Comparison of ENCODE assay signal across 16 mouse cellular contexts in the genomic region with DNA sequence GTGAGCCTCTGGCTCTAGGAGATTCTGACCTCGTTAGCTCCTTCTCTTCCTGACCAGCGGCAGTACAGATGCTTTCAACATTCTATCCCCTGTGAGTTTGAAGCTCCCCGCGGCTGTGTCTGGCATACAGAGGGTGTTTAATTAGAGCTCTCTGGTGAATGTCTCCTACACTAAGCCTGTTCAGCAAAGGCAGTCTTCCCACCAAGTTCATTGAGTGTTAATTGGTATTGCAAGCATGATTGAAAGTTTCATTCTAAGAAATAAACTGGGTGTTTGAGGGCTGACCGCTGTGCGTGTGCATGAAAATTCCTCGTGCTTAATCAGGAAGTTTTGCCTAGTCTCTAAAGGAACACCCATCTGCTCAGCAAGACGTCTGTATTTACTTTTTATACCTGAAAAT.
"Had no signal": no experiment of that assay in that cellular context is flagged by ENCODE, and none has a peak within 500 bp of the region (broad histone marks: within the 10 kb centered on the region; RNA-seq: fewer than 3 reads in every experiment).

No protein-coding gene starts in this region.

- H3K27me3 ChIP-seq: intestine, embryonic 15.5 days; limb, embryonic 12.5 days; liver, embryonic 13.5 days; lung, embryonic 15.5 days; midbrain, embryonic 12.5 days; neural tube, embryonic 15.5 days had no signal

- H3K4me3 ChIP-seq: intestine, embryonic 15.5 days; limb, embryonic 12.5 days; liver, embryonic 13.5 days; lung, embryonic 15.5 days; midbrain, embryonic 12.5 days; myocyte; neural tube, embryonic 15.5 days had no signal

- H3K9ac ChIP-seq: intestine, embryonic 15.5 days; limb, embryonic 12.5 days; liver, embryonic 13.5 days; liver, postnatal 0 days; lung, embryonic 15.5 days; midbrain, embryonic 12.5 days; neural tube, embryonic 15.5 days had no signal

- H3K9me3 ChIP-seq: intestine, embryonic 15.5 days; liver, embryonic 13.5 days; lung, embryonic 15.5 days; midbrain, embryonic 12.5 days; neural tube, embryonic 15.5 days had no signal

- DNase-seq: kidney, adult 18-20 months; kidney, postnatal 10 days; kidney, postnatal 4 days; liver; liver, embryonic 13.5 days; liver, postnatal 0 days; right cerebral cortex, postnatal 4 days; spleen, adult 18-20 months; thymus, adult 18-20 months; thymus, postnatal 14 days had no signal

- H3K4me2 ChIP-seq: intestine, embryonic 15.5 days; limb, embryonic 12.5 days; liver, embryonic 13.5 days; lung, embryonic 15.5 days; midbrain, embryonic 12.5 days; neural tube, embryonic 15.5 days had no signal

- H3K27ac ChIP-seq: intestine, embryonic 15.5 days; liver, embryonic 13.5 days; lung, embryonic 15.5 days; midbrain, embryonic 12.5 days; neural tube, embryonic 15.5 days had no signal

- H3K36me3 ChIP-seq: intestine, embryonic 15.5 days; limb, embryonic 12.5 days; liver, embryonic 13.5 days; lung, embryonic 15.5 days; midbrain, embryonic 12.5 days; neural tube, embryonic 15.5 days had no signal

- ATAC-seq: intestine, embryonic 15.5 days; liver, postnatal 0 days had no signal
